Comparison of ENCODE assay signal across 9 mouse cellular contexts in genomic region chr1:134777936-134778548, GRCm38 (mm10).
A peak's percentile ranks its signal among the peaks of the same experiment; 100 is the strongest.
DNase-seq lines count a peak whose midpoint lies in the region; ATAC-seq lines count a peak whose summit lies in the region.
"Had no signal": no experiment of that assay in that cellular context is flagged by ENCODE, and none has a peak within 500 bp of the region (broad histone marks: within the 10 kb centered on the region; RNA-seq: fewer than 3 reads in every experiment).

No protein-coding gene starts in this region.

- peak overlapping the region; percentile 80 for H3K27ac ChIP-seq in heart, embryonic 15.5 days
- H3K27ac ChIP-seq in heart, embryonic 16.5 days (ENCODE audit: low read length), result peak overlapping the region; percentile 50
- 0 out of 2 replicates have a peak overlapping the region, but pooled peaks have one; percentile 24 for H3K27ac ChIP-seq in midbrain, embryonic 15.5 days
- no peak overlapping the region for H3K27ac ChIP-seq in hindbrain, embryonic 10.5 days

- H3K4me3 ChIP-seq in heart, embryonic 15.5 days, result no peak overlapping the region
- H3K4me3 ChIP-seq in heart, embryonic 16.5 days (ENCODE audit: low read length), result no peak overlapping the region
- H3K4me3 ChIP-seq in midbrain, embryonic 15.5 days, result no peak overlapping the region
- no peak overlapping the region for H3K4me3 ChIP-seq in hindbrain, embryonic 10.5 days
- H3K4me3 ChIP-seq: myocyte had no signal

- H3K4me1 ChIP-seq in heart, embryonic 15.5 days (replicated peaks), result peaks cover 27% of the 10 kb centered on the region
- H3K4me1 ChIP-seq in heart, embryonic 16.5 days (ENCODE audit: control insufficient read depth, insufficient read depth, low read length), result peaks cover 21% of the 10 kb centered on the region
- peaks cover 3% of the 10 kb centered on the region; the same call in 1 of the 2 replicates for H3K4me1 ChIP-seq in midbrain, embryonic 15.5 days
- peaks cover 37% of the 10 kb centered on the region for H3K4me1 ChIP-seq in hindbrain, embryonic 10.5 days (replicated peaks)

- peaks cover 23% of the 10 kb centered on the region for H3K36me3 ChIP-seq in heart, embryonic 15.5 days
- peaks cover 9% of the 10 kb centered on the region for H3K36me3 ChIP-seq in heart, embryonic 16.5 days (ENCODE audit: control insufficient read depth, insufficient read depth)
- peaks cover 6% of the 10 kb centered on the region; the same call in 1 of the 2 replicates for H3K36me3 ChIP-seq in midbrain, embryonic 15.5 days (replicated peaks)
- no peaks in the 10 kb centered on the region for H3K36me3 ChIP-seq in hindbrain, embryonic 10.5 days

- ATAC-seq in heart, embryonic 15.5 days (replicated peaks; ENCODE audit: insufficient number of reproducible peaks, insufficient read depth, low FRiP score, low read depth), result no peak
- ATAC-seq in heart, embryonic 16.5 days (replicated peaks; ENCODE audit: extremely low read depth, insufficient read depth, low FRiP score), result peak; percentile 47
- no peak for ATAC-seq in midbrain, embryonic 15.5 days (replicated peaks)

- 35% methylated on average over 13 of the region's 13 CpGs for WGBS in heart, embryonic 15.5 days
- WGBS in heart, embryonic 16.5 days, result 32% methylated on average over 13 of the region's 13 CpGs
- 41% methylated on average over 13 of the region's 13 CpGs for WGBS in midbrain, embryonic 15.5 days
- WGBS in hindbrain, embryonic 10.5 days, result 73% methylated on average over 13 of the region's 13 CpGs

- no peak for DNase-seq in heart, adult 8-10 months (ENCODE audit: low spot score)
- DNase-seq in cerebellum, postnatal 25 days, result peak; percentile 63 to 71
- DNase-seq in hindbrain, embryonic 10.5 days (ENCODE audit: low spot score), result no peak
- DNase-seq in kidney, adult 18-20 months, result no peak
- DNase-seq: right cerebral cortex, postnatal 4 days had no signal

- no peaks in the 10 kb centered on the region for H3K27me3 ChIP-seq in heart, embryonic 15.5 days
- no peaks in the 10 kb centered on the region for H3K27me3 ChIP-seq in heart, embryonic 16.5 days (ENCODE audit: control insufficient read depth, insufficient read depth, low read length)
- no peaks in the 10 kb centered on the region for H3K27me3 ChIP-seq in midbrain, embryonic 15.5 days (replicated peaks)
- no peaks in the 10 kb centered on the region for H3K27me3 ChIP-seq in hindbrain, embryonic 10.5 days (ENCODE audit: insufficient read depth, poor library complexity, severe bottlenecking)

- no peaks in the 10 kb centered on the region for H3K9me3 ChIP-seq in heart, embryonic 15.5 days (replicated peaks)
- H3K9me3 ChIP-seq in heart, embryonic 16.5 days (replicated peaks; ENCODE audit: control insufficient read depth, low read length), result no peaks in the 10 kb centered on the region
- H3K9me3 ChIP-seq in midbrain, embryonic 15.5 days, result no peaks in the 10 kb centered on the region
- no peaks in the 10 kb centered on the region for H3K9me3 ChIP-seq in hindbrain, embryonic 10.5 days

- peak overlapping the region; percentile 33 for H3K9ac ChIP-seq in heart, embryonic 15.5 days
- peak overlapping the region; percentile 18 for H3K9ac ChIP-seq in heart, embryonic 16.5 days (ENCODE audit: low read length)
- H3K9ac ChIP-seq in midbrain, embryonic 15.5 days, result no peak overlapping the region

- H3K4me2 ChIP-seq in heart, embryonic 15.5 days, result 0 out of 2 replicates have a peak overlapping the region, but pooled peaks have one; percentile 6
- 0 out of 2 replicates have a peak overlapping the region, but pooled peaks have one; percentile 17 for H3K4me2 ChIP-seq in heart, embryonic 16.5 days (ENCODE audit: low read depth, low read length)
- H3K4me2 ChIP-seq in midbrain, embryonic 15.5 days, result no peak overlapping the region

Comparison
In these comparisons a context has a peak if more than half of its experiments do, and no peak if none do; other contexts are left out.
1. DNase-seq: peak in cerebellum, postnatal 25 days (2 of 2); none in heart, adult 8-10 months (single experiment), hindbrain, embryonic 10.5 days (single experiment) and kidney, adult 18-20 months (single experiment).